Mouse (Mus musculus): ENCODE data around the gene Hhatl. TPM values are rescaled to one million over a fixed set of nuclear protein-coding genes. Genes with fewer than 3 reads are reported as not detected.

Hhatl gene
- polyA plus RNA-seq (2011; ENCODE audit: insufficient read depth, insufficient read length, low read depth, missing spikeins) = not detected in 2 replicates

- Histone ChIP-seq H3K9me3 (replicated peaks; ENCODE audit: control insufficient read depth, insufficient read depth, low read length, poor library complexity, severe bottlenecking) (no peaks in the 10 kb centered on the region), H3K36me3 (ENCODE audit: control insufficient read depth, insufficient read depth, low read length, poor library complexity, severe bottlenecking) (no peaks in the 10 kb centered on the region), H3K27me3 (ENCODE audit: control insufficient read depth, insufficient read depth, low read length, poor library complexity, severe bottlenecking) (no peaks in the 10 kb centered on the region), H3K27ac (ENCODE audit: insufficient read depth, low read length) (no peak within 1 kb of the TSS), H3K4me1 (ENCODE audit: control insufficient read depth, insufficient read depth, low read length) (no peaks in the 10 kb centered on the region), H3K4me3 (ENCODE audit: low read depth, low read length) (no peak within 1 kb of the TSS), H3K9ac (ENCODE audit: low read depth, poor library complexity, severe bottlenecking) (no peak within 1 kb of the TSS)
- TF ChIP-seq POLR2A (IDR thresholded peaks at IDR 0.05; ENCODE audit: insufficient read depth, low read length) (no peak), EP300 (IDR thresholded peaks at IDR 0.05; ENCODE audit: insufficient read depth, low read depth, low read length) (no peak), CTCF (IDR thresholded peaks at IDR 0.05; ENCODE audit: low read depth, low read length) (no peak)
Observed at GRCm38 (mm10) chr9:121791757-121792521, at the start of gene Hhatl. TSS of gene Hhatl (minus strand) at chr9:121792507.

- TF ChIP-seq POLR2A (IDR thresholded peaks at IDR 0.05; ENCODE audit: insufficient read depth, low read length) (no peak), CTCF (IDR thresholded peaks at IDR 0.05; ENCODE audit: low read depth, low read length) (no peak), EP300 (IDR thresholded peaks at IDR 0.05; ENCODE audit: insufficient read depth, low read depth, low read length) (no peak)
- H3K9me3 ChIP-seq (replicated peaks; ENCODE audit: control insufficient read depth, insufficient read depth, low read length, poor library complexity, severe bottlenecking) = no peaks in the 10 kb centered on the region
- H3K36me3 ChIP-seq (ENCODE audit: control insufficient read depth, insufficient read depth, low read length, poor library complexity, severe bottlenecking) = no peaks in the 10 kb centered on the region
- no peaks in the 10 kb centered on the region for H3K4me1 ChIP-seq (ENCODE audit: control insufficient read depth, insufficient read depth, low read length)
- no peak overlapping the region for H3K27ac ChIP-seq (ENCODE audit: insufficient read depth, low read length)
- H3K27me3 ChIP-seq (ENCODE audit: control insufficient read depth, insufficient read depth, low read length, poor library complexity, severe bottlenecking) = no peaks in the 10 kb centered on the region
- 0 out of 2 replicates have a peak overlapping the region, but pooled peaks have one; percentile 57 for H3K9ac ChIP-seq (ENCODE audit: low read depth, poor library complexity, severe bottlenecking)
- H3K4me3 ChIP-seq (ENCODE audit: low read depth, low read length) = peak overlapping the region; percentile 56
Observed at GRCm38 (mm10) chr9:121839622-121839965, 47.3 kb upstream of the Hhatl start.

- Histone ChIP-seq H3K4me1 (ENCODE audit: control insufficient read depth, insufficient read depth, low read length) (no peaks in the 10 kb centered on the region), H3K9ac (ENCODE audit: low read depth, poor library complexity, severe bottlenecking) (peak within 1 kb of the TSS; percentile 57), H3K36me3 (ENCODE audit: control insufficient read depth, insufficient read depth, low read length, poor library complexity, severe bottlenecking) (no peaks in the 10 kb centered on the region), H3K4me3 (ENCODE audit: low read depth, low read length) (peak within 1 kb of the TSS; percentile 56), H3K9me3 (replicated peaks; ENCODE audit: control insufficient read depth, insufficient read depth, low read length, poor library complexity, severe bottlenecking) (no peaks in the 10 kb centered on the region), H3K27me3 (ENCODE audit: control insufficient read depth, insufficient read depth, low read length, poor library complexity, severe bottlenecking) (no peaks in the 10 kb centered on the region), H3K27ac (ENCODE audit: insufficient read depth, low read length) (no peak within 1 kb of the TSS)
- no peak for TF ChIP-seq CTCF (IDR thresholded peaks at IDR 0.05; ENCODE audit: low read depth, low read length)
- no peak for TF ChIP-seq POLR2A (IDR thresholded peaks at IDR 0.05; ENCODE audit: insufficient read depth, low read length)
Observed at GRCm38 (mm10) chr9:121838829-121839621, 46.7 kb upstream of the Hhatl start, which contains the start of gene Ccdc13. TSS of gene Ccdc13 (minus strand) at chr9:121839461.

GRCm38 (mm10) chr9:121838008-121838407, 45.7 kb upstream of the Hhatl start:
- no peaks in the 10 kb centered on the region for H3K27me3 ChIP-seq (ENCODE audit: control insufficient read depth, insufficient read depth, low read length, poor library complexity, severe bottlenecking)
- TF ChIP-seq EP300 (IDR thresholded peaks at IDR 0.05; ENCODE audit: insufficient read depth, low read depth, low read length) = no peak
- no peak for TF ChIP-seq POLR2A (IDR thresholded peaks at IDR 0.05; ENCODE audit: insufficient read depth, low read length)
- TF ChIP-seq CTCF (IDR thresholded peaks at IDR 0.05; ENCODE audit: low read depth, low read length) = no peak
- H3K27ac ChIP-seq (ENCODE audit: insufficient read depth, low read length) = no peak overlapping the region
- H3K9ac ChIP-seq (ENCODE audit: low read depth, poor library complexity, severe bottlenecking) = no peak overlapping the region
- no peaks in the 10 kb centered on the region for H3K4me1 ChIP-seq (ENCODE audit: control insufficient read depth, insufficient read depth, low read length)
- H3K36me3 ChIP-seq (ENCODE audit: control insufficient read depth, insufficient read depth, low read length, poor library complexity, severe bottlenecking) = no peaks in the 10 kb centered on the region
- no peak overlapping the region for H3K4me3 ChIP-seq (ENCODE audit: low read depth, low read length)
- no peaks in the 10 kb centered on the region for H3K9me3 ChIP-seq (replicated peaks; ENCODE audit: control insufficient read depth, insufficient read depth, low read length, poor library complexity, severe bottlenecking)

GRCm38 (mm10) chr9:121833825-121834224, 41.5 kb upstream of the Hhatl start:
- Histone ChIP-seq H3K4me1 (ENCODE audit: control insufficient read depth, insufficient read depth, low read length) (no peaks in the 10 kb centered on the region), H3K9ac (ENCODE audit: low read depth, poor library complexity, severe bottlenecking) (no peak overlapping the region), H3K9me3 (replicated peaks; ENCODE audit: control insufficient read depth, insufficient read depth, low read length, poor library complexity, severe bottlenecking) (no peaks in the 10 kb centered on the region), H3K4me3 (ENCODE audit: low read depth, low read length) (no peak overlapping the region), H3K27ac (ENCODE audit: insufficient read depth, low read length) (no peak overlapping the region), H3K27me3 (ENCODE audit: control insufficient read depth, insufficient read depth, low read length, poor library complexity, severe bottlenecking) (no peaks in the 10 kb centered on the region), H3K36me3 (ENCODE audit: control insufficient read depth, insufficient read depth, low read length, poor library complexity, severe bottlenecking) (no peaks in the 10 kb centered on the region)
- TF ChIP-seq CTCF (IDR thresholded peaks at IDR 0.05; ENCODE audit: low read depth, low read length) (no peak), EP300 (IDR thresholded peaks at IDR 0.05; ENCODE audit: insufficient read depth, low read depth, low read length) (no peak), POLR2A (IDR thresholded peaks at IDR 0.05; ENCODE audit: insufficient read depth, low read length) (no peak)

GRCm38 (mm10) chr9:121830956-121831293, 38.6 kb upstream of the Hhatl start:
- no peak overlapping the region for H3K9ac ChIP-seq (ENCODE audit: low read depth, poor library complexity, severe bottlenecking)
- no peaks in the 10 kb centered on the region for H3K36me3 ChIP-seq (ENCODE audit: control insufficient read depth, insufficient read depth, low read length, poor library complexity, severe bottlenecking)
- TF ChIP-seq POLR2A (IDR thresholded peaks at IDR 0.05; ENCODE audit: insufficient read depth, low read length) = no peak
- TF ChIP-seq CTCF (IDR thresholded peaks at IDR 0.05; ENCODE audit: low read depth, low read length) = peak; percentile 68
- no peaks in the 10 kb centered on the region for H3K9me3 ChIP-seq (replicated peaks; ENCODE audit: control insufficient read depth, insufficient read depth, low read length, poor library complexity, severe bottlenecking)
- no peak overlapping the region for H3K27ac ChIP-seq (ENCODE audit: insufficient read depth, low read length)
- H3K4me3 ChIP-seq (ENCODE audit: low read depth, low read length) = no peak overlapping the region
- H3K27me3 ChIP-seq (ENCODE audit: control insufficient read depth, insufficient read depth, low read length, poor library complexity, severe bottlenecking) = no peaks in the 10 kb centered on the region
- no peaks in the 10 kb centered on the region for H3K4me1 ChIP-seq (ENCODE audit: control insufficient read depth, insufficient read depth, low read length)
